Mouse (Mus musculus): ENCODE measurements around the gene Inha.

Inha gene

DNA sequence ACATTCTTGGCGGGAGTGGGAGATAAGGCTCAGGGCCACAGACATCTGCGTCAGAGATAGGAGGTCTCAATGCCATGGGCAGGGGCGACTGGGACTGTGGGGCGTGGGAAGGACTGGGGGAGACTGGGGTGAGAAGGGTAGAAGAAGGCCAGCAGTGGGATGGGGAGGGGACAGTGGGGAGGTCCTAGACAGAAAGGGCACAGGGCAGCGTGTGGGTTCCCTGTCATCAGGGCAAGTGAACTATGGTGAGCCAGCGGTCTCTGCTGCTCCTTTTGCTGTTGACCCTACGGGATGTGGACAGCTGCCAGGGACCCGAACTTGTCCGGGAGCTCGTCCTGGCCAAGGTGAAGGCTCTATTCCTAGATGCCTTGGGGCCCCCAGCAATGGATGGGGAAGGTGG lies at the start of gene Inha:
Inha (plus strand) TSS at position 72 of the 400 bp plus-strand sequence.
- no peak for DNase-seq (ENCODE audit: low spot score)

DNA sequence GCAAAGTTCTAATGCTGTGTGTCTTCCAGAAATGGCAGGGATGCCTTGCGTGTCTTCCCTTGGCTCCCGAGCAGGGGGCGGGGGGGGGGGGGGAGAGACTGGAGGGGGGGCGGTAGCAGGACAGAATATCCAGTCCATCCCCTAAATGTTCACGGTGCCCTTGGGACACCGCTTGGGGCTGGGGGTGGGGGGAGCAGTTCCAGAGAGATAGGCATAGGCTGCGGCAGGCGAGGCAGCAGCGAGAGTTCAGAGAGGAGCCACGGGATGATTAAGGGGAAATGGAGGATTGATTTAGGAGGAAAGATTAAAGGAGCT lies 49.2 kb upstream of the Inha start:
- DNase-seq (ENCODE audit: low spot score): no peak

DNA sequence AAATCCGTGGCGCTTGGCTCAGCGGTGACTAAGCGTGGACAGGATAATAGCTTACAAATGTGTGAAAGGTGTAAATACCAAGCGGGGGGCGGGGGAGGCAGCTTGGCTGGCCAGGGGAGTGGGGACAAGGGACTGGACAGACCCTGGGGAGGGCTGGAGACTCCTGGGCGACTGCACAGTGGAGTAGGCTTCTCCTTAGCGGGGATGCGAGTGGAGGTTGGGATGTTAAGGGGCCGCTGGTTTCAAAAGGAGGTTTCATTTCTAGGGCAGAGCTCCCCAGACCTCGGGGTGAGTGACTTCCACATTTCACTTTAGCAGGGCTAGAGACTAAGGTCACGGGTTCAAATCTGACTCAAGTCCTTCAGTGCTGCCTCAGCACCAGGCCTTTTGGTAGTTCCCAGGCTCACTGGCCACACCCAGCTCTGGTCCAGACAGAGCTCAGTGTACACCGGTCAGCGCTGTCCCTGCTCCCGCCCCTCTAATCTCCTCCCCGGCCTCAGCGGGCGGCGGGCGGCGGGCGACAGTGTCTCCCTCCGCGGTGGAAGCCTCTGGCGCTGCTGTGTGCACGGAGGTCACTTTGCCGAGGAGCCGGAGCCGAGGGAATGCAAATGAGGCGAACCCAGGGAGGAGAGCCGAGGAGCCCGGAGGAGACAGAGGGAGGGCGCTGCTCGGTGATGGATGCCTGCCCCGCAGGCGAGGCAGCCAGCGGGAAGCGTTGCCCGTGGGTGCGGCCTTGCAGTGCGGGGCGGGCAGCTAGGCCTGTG lies 48.7 kb upstream of the Inha start:
- DNase-seq (ENCODE audit: low spot score): no peak

DNA sequence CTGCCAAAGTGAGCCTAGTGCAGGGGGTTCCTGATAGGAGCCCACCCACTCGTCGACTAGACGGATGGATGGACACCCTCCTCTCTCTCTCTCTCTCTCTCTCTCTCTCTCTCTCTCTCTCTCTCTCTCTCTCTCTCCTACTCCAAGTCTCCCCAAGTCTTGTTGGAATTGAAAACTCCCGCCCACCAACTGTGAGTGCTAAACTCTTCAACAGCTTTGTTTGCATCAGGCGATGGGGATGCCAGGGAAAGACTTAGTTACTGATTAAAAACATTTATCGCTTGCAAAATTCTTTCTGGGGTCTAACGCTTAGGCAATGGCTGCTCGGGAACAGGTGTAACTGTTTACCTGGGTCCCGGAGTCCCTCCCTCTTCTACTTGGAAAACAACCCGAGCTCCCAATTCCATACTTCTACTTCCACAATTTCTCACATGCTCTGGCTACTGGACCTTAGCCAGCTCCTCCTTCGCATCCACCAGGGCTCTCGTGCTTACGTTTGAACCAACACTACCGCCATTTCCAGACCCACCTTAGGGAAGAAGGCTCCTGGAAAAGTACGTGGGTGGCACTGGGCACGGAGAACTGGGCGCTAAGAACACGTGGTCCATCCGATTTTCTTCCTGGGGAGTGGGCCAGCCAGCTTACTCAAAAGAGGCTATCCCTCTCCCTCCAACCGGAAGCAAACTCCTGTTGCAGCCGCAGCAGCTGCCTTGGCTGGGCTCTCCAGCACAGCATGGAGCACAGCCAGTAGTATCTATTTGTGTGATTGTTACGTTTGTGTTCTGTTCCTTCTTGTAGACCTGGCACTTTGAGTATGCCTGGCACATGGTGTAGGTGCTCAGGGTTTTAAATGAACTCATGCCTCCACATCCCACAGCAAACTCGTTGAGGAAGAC lies 47.8 kb upstream of the Inha start:
- no peak for DNase-seq (ENCODE audit: low spot score)

DNA sequence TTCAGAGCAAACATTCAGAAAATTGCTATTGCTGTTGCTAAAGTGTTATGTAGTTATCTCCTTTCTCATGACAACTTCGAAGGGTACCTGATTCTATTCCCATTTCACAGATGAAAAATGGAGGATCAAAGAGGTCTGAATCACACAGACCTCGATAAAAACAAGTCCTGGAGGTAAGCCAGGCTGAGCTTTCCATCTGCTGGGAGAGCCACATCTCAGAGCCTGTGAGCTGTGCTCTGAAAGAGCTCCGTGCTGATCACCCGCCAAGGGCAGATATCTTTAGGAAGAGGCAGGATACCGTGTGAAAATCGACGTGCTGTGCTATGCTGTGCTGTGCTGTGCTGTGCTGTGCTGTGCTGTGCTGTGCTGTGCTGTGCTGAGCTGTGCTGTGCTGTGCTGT lies 46.6 kb upstream of the Inha start:
- no peak for DNase-seq (ENCODE audit: low spot score)

DNA sequence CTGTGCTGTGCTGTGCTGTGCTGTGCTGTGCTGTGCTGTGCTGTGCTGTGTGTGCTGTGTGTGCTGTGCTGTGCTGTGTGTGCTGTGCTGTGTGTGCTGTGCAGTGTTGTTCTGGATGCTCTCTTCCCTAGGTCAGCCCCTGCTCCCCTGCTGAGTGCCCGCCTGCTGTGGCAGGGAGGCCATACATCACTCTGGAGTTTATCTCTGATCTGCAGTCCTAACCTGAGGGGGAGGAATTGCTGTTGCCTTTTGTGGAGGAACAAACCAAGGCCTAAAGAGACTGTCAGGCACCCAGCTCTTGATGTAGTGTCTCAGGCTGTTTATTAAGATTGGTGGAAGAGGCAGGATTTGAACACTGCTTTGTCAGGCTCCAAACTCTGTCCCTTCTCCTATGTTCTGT lies 44.2 kb upstream of the Inha start:
- DNase-seq (ENCODE audit: low spot score): no peak

DNA sequence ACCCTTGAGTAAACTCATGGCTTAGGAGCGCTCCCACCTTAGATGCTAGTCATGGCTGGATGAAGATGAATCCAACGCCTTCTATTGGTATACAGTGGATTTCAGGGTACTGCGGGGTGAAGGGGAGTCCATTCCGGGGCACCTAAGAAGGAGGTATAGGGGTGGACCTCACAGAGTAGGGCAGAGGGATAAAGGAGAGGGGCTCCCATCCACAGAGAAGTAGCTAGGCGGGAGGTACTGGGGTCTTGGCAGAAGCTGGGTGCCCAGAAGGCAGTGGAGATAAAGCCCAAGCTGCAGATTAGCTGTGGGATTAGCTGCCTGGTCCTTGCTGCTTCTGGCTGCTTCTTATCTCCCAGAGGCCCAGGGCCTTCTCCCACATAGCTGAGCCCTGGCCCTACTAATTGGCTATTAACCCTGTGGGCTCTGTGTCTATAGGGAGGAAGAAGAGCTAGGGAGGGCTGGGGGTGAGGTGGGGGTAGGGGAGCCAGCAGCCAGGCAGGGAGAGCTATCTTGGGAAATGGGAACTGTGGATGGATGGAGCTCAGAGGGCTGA lies 43.1 kb upstream of the Inha start:
- no peak for DNase-seq (ENCODE audit: low spot score)

DNA sequence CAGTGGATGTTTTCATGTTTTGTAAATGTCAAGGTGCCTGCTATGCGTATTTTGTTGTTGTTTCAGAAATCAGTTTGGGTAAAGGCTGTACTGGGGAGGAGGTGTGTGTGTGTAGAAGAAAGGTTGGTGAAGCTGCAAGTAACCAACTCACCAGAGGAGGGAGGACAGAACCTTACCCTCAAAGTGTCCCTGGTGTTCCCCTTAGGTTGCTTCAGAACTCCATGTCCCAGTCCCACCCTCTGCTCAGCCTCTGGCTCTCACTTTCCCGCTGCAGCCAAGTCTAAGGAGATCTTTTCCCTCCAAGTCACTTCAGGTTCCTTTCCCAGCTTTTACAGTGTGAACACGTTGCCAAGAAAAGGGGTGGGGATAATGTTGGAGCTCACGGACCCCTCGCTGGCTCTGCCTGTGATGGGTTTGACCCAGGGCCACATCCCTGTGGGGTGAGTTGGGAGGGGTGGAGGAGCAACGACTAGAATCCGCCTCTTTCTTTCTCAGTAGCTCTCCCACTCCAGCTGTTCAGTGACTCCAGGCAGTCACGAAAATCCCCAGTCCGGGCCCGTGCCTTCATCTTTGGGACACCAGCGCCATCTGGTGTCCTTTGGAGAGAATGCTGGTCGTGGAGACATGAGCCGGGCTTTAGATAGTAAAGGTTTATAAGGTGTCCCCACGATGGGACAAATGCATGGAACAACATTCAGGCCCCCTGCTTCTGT lies 39.5 kb upstream of the Inha start:
- no peak for DNase-seq (ENCODE audit: low spot score)

DNA sequence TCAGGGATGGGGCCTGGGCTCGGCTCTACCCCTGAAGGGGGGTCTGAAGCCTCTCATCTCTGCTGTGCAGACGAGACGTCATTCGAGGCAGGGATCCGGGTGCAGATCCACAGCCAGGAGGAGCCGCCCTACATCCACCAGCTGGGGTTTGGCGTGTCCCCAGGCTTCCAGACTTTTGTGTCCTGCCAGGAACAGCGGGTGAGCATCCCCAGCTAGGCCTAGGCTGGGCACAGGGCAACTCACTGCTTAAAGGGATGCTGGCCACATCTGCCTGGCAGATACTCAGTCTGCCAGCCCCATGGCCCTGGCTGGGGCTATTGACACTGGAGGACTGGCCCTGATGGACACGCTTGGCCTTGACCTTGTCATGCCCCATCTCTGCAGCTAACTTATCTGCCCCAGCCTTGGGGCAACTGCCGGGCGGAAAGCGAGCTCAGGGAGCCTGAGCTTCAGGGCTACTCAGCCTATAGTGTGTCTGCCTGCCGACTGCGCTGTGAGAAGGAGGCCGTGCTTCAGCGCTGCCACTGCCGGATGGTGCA lies 37.5 kb upstream of the Inha start:
- no peak for DNase-seq (ENCODE audit: low spot score)

DNA sequence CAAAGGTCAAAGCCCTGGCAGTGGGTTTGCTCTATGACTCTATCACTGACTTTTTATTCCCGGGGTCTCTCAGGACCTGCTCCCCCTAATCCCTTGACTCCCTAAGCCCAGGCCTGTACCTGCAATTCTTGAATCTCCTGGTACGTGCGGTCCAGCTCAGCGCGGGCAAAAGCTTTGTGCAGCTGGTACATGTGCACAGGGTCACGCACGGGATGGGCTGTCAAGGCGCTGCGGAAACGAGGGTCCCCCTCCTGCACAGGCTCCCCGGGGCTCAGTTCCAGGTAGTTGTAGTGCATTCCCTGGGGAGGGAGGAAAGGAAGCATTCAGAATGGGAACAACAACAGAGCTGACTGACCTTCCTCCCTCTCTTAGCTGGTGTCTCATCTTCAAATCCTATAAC lies 30.4 kb upstream of the Inha start:
- DNase-seq (ENCODE audit: low spot score): no peak

DNA sequence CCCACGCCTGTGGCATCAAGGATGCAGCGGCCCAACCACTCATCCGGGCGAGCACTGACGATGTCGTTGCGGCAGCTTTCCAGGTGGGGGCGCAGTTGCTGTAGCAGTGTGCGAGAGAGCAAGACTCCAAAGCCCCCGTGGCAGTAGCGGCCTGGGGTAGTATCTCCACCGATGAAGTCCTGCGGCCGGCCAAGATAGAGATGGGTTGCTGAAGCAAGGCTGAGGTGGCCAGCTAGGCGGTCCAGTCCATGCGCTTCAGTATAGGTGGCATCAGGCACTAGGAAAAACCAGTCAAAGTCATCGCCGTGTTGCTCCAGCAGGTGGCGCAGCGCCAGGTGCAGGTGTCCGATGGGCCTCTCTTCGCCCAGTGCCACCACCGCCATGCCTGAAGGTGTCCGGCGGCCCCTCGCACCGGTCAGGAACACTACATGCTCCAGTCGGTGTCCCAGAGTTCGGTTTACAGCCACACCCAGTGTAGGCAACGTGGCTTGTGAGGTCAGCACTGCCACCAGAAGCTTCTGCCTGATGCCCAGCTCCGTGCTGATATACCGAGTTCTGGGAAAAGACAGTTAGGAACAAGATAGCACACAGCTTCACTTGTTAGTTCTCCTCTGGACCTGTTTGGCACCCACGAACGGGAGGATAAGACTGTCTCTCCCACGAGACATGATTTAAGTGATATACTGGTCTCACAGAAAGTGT lies 29.5 kb upstream of the Inha start:
- peak; percentile 73 for DNase-seq (ENCODE audit: low spot score)

DNA sequence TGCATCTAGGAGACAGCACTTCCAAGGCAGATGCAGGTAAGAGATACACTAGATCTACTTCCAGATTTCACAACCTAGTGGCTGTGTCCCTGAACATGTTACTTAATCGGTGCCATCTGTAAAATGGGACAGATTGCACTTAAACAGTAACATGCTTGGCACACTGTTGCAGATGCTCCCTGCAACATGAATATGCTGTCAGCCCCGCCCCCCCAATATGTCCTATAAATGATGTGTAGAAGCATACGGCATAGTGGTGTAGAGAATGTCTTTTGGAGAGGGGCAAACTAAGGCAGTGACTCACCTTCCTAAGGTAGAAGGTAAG lies 28.9 kb upstream of the Inha start:
- no peak for DNase-seq (ENCODE audit: low spot score)

DNA sequence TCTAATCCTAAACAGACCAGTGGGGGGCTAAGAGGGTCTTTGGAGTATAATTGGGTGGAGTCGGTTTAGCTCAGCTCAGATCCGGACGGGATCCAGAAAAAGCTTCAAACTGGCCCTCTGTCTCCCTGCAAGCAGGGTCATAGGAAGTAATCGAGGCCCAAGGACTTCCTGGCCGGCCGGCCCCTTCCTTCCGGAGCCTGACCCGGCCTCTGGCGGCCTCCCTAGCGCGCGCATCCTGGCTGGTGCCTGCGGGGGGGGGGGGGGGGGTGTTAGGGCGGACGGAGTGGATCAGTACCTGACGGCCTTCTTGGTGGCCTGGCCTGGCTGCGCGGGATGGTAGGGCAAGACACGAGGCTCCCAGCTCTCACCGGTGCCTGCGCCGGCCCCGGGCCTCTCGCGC lies 28.4 kb upstream of the Inha start:
- DNase-seq (ENCODE audit: low spot score): no peak

DNA sequence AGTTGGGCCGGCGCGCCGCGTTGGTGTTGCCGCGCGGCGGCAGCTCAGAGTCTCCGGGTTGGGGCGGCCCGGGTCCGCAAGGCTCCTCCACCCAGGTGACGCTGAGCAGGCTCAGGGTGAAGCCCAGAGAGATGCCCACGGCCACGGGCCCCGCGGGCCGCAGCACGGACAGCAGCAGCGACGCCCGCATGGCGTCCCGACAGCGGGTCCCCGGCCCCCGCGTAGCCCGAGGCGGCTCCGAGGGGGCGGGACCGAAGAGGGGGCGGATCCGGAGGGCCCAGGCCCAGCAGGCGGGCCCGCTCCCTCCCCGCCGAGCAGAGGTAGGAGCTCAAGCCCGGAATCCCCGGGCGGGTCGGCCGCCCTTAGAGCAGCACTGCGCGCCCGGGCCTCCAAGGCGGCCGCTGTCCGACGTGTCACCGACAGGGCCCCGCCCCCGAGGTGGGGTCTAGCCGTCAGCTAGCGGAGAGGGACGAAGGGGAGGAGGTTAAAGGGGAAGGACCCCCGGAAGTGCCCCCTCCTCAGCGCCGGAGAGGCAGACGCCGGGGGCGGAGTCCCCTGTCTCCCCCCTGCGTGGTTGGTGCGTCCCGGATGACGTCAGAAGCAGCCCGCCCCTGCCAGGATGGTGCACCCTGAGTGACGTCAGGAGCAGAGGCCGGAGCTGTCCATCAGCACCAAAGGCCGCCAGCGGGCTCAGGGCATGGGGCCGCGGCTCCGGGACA lies 27.8 kb upstream of the Inha start, which contains the start of the genes Chpf and Tmem198:
Chpf (minus strand) TSS at position 392 of the 719 bp plus-strand sequence.
Tmem198 (plus strand) TSS at position 617 of the 719 bp plus-strand sequence.
- peak; percentile 92 for DNase-seq (ENCODE audit: low spot score)

DNA sequence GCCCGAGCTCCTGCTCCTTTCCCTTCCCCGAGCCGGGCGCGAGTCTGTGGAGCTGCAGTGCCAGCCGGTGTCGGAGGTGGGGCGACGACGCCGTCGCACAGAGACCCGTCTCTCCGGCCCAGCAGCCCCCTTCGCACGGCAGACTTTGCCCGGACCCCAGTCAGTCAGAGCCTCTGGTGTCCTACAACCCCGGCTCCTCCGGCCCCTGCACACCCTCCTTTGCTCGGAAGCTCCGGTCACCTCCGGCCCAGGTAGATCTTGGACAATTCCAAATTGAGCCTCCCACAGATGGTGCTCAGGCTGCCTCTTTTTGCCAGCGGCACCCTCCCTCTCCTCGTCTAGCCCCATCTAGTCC lies 27.3 kb upstream of the Inha start:
- no peak for DNase-seq (ENCODE audit: low spot score)

DNA sequence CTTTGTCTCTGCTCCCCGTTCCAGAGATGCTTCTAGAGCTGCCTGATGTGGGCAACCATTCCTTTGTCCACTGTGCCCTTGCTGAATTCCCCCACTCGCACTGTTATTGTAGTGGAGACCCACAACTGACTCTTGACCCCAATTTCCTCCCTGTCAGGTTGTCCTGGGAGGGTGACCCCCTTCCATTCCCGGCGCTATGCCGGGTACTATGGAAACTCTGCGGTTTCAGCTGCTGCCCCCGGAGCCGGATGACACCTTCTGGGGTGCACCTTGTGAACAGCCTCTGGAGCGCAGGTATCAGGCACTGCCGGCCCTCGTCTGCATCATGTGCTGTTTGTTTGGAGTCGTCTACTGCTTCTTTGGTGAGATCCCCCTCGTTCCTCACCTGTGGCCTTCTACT lies 26.8 kb upstream of the Inha start:
- no peak for DNase-seq (ENCODE audit: low spot score)

DNA sequence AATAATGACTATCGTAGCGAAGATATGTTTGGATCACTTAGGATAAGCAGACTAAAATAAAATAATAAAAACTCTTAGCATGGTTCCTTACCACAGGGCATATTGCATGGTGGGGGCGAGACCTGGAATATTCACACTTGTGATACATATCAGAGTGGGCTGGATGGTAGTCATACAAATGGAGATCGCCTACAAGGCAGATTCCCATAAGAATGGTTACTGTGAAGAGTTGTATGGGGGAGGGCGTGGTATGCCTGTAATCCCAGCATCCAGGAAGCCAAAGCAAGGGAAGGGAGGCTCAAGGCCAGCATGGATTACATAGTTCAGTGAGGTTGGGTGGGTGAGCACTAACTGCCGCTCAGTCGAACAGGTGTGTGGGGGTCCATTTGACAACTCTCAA lies 26.1 kb upstream of the Inha start:
- DNase-seq (ENCODE audit: low spot score): no peak

DNA sequence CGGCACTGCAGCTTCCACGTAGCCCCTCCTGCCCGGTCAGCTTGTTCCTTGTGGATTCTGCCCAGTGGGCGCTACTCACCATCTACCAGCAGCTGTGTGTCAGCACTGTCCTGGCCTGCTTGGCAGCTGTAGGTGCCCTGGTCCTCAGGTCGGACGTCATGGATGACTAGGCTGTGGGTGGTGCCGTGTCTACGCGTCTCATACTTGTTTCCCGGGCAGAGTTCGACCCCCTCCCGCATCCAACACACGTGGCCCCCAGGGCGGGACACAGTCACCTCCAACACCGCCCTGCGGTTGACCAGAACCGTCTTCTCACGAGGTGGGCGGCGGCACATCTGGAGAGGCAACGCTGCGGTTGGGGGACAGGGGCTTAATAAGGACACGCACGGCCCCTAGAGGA lies 20.3 kb upstream of the Inha start:
- DNase-seq (ENCODE audit: low spot score): no peak

DNA sequence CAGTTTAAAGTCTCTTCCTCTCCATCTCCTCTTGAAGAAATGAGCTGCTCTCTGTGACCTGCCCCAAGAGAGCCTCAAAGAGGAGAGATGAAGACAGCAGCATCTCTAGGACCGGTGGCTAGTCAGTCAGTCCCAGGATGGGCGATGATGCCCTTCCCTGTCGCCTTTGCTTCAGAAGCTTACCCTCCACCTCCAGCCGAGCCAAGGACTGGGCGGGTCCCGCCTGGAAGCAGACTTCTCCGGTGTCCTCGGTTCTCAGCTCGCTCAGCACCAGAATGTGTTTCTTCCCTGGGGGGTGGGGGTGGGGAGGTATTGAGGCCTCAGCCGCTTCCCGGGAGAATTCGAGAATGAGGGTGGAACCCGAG lies 19.9 kb upstream of the Inha start:
- no peak for DNase-seq (ENCODE audit: low spot score)

DNA sequence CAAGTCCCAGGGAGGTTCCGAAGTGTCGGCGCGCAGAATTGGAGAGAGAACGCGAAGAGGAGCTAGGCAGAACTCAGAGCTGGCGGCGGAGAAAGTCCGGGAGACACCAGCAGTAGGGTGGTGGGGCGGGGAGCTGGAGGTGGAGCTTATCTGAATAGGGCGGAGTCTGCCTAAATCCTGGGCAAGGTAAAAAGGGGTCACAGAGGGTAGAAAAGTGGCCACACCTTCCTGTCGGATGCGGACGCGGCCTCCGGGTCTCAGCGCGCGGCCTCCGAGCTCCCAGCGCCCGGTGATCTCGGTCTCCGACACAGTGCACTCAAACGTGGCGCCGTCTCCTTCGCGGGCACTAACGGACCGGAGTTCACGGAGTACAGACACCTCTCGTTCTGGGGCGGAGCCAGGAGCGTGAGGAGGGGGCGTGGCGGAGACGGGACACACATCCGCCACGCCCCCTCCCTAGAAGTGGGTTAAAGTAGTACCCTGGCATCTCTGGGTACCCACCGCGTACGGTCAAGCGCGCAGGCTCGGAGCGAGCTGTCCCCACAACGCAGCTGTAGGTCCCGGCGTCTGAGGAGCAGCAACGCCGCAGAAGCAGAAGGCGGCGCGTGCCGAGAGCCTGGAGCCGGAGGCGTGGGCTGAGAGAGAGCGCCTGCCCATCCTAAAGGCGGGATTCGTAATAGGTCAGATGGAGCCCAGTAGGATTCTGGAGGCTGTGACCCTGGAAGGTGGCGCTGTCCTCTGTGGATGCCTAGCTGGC lies 19.3 kb upstream of the Inha start:
- DNase-seq (ENCODE audit: low spot score): no peak
